8 mouse cellular contexts compared by ENCODE assay signal in the genomic region with DNA sequence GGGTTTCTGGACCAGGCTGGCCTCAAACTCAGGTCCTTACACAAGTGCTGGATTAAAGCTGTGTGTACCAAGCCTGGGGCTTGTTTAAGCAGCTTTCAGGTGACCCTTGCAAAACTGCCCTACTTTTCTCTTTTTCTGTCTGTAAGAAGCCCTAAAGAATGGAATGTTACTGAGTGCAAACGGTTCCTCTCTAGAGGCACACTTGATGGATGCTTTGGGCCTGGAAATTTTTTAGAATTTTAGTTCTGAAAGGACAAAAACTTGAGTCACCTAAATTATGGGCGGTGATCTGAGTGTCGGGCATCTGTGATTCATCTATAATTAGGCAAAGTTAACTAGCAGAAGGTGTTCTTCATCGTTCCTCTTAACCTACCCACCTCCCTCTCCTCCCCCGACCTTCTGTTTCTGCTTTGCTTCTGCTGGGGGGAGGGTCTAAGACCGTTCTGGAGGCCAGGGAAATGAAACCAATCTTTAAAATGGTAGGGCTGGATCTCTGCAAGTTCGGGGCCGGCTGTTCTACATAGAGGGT. TPM values are rescaled to one million over a fixed set of nuclear protein-coding genes. Genes with fewer than 3 reads are reported as not detected.
A peak's percentile ranks its signal among the peaks of the same experiment; 100 is the strongest.
DNase-seq lines count a peak whose midpoint lies in the region; ATAC-seq and TF ChIP-seq lines count a peak whose summit lies in the region.

No protein-coding gene starts in this region.

- no peaks in the 10 kb centered on the region for H3K27me3 ChIP-seq in kidney, embryonic 16.5 days (ENCODE audit: insufficient read depth, low read length)
- H3K27me3 ChIP-seq in E14TG2a.4 (ENCODE audit: insufficient read depth, low read length) (no peaks in the 10 kb centered on the region), myocyte (ENCODE audit: control insufficient read depth, insufficient read depth, insufficient read length) (no peaks in the 10 kb centered on the region)
- no peaks in the 10 kb centered on the region for H3K27me3 ChIP-seq in hindbrain, postnatal 0 days (ENCODE audit: insufficient read depth, low read length)

- H3K9ac ChIP-seq in kidney, embryonic 16.5 days (replicated peaks; ENCODE audit: low read length): peak overlapping the region; percentile 91
- peak overlapping the region; percentile 47 for H3K9ac ChIP-seq in hindbrain, postnatal 0 days (replicated peaks; ENCODE audit: low read length)

- H3K4me3 ChIP-seq in kidney, embryonic 16.5 days (ENCODE audit: low read length): no peak overlapping the region
- H3K4me3 ChIP-seq in E14TG2a.4 (replicated peaks; ENCODE audit: low read length) (peak overlapping the region; percentile 92), myocyte (peak overlapping the region; percentile 100)
- no peak overlapping the region for H3K4me3 ChIP-seq in hindbrain, postnatal 0 days (ENCODE audit: low read length)

- TF ChIP-seq CTCF in E14TG2a.4 (conservative IDR thresholded peaks at IDR 0.05; ENCODE audit: low read length): no peak
- no peak for TF ChIP-seq CTCF in hindbrain, postnatal 0 days (IDR thresholded peaks at IDR 0.05; ENCODE audit: low read depth)

- H3K4me1 ChIP-seq in kidney, embryonic 16.5 days (ENCODE audit: insufficient read depth, low read length): peaks cover 51% of the 10 kb centered on the region
- H3K4me1 ChIP-seq in E14TG2a.4 (replicated peaks; ENCODE audit: low read depth, low read length): peaks cover 52% of the 10 kb centered on the region
- peaks cover 15% of the 10 kb centered on the region for H3K4me1 ChIP-seq in hindbrain, postnatal 0 days (ENCODE audit: insufficient read depth, low read length)

- peak overlapping the region; percentile 71 for H3ac ChIP-seq in myocyte (ENCODE audit: control insufficient read depth, insufficient read length)

- no peaks in the 10 kb centered on the region for H3K9me3 ChIP-seq in kidney, embryonic 16.5 days (ENCODE audit: low read length)
- no peaks in the 10 kb centered on the region for H3K9me3 ChIP-seq in E14TG2a.4 (ENCODE audit: low read length)
- H3K9me3 ChIP-seq in hindbrain, postnatal 0 days (ENCODE audit: low read length): no peaks in the 10 kb centered on the region

- TF ChIP-seq POLR2A in myocyte (IDR thresholded peaks at IDR 0.05; ENCODE audit: insufficient read length, low read depth): no peak

- H3K79me2 ChIP-seq in myocyte (ENCODE audit: control insufficient read depth, insufficient read depth): peaks cover 39% of the 10 kb centered on the region

- WGBS in kidney, embryonic 16.5 days: 29% methylated on average over 8 of the region's 8 CpGs
- WGBS in hindbrain, postnatal 0 days: 36% methylated on average over 8 of the region's 8 CpGs

- H3K27ac ChIP-seq in kidney, embryonic 16.5 days (ENCODE audit: low read length): peak overlapping the region; percentile 100
- peak overlapping the region; percentile 100 for H3K27ac ChIP-seq in hindbrain, postnatal 0 days

- peak overlapping the region; percentile 91; the same call in 1 of the 2 replicates for H3K4me2 ChIP-seq in kidney, embryonic 16.5 days (replicated peaks; ENCODE audit: low read depth, low read length)
- H3K4me2 ChIP-seq in hindbrain, postnatal 0 days (ENCODE audit: low read depth, low read length): peak overlapping the region; percentile 98; the same call in 1 of the 2 replicates
- peak overlapping the region; percentile 90 for H3K4me2 ChIP-seq in myocyte (ENCODE audit: low read depth)

- no peak for DNase-seq in kidney, postnatal 14 days
- peak; percentile 44 for DNase-seq in embryo, embryonic 11 days
- DNase-seq in hindbrain, postnatal 0 days (ENCODE audit: low spot score): no peak
- DNase-seq in gastrocnemius, adult 8-10 months (ENCODE audit: low spot score in 2 of 2): no peak
- no peak for DNase-seq in lung, postnatal 4 days

- ATAC-seq in kidney, embryonic 16.5 days (ENCODE audit: low FRiP score, low TSS enrichment): no peak
- ATAC-seq in hindbrain, postnatal 0 days: no peak

- 0 out of 2 replicates have a peak, but pooled peaks cover 3% of the 10 kb centered on the region for H3K36me3 ChIP-seq in kidney, embryonic 16.5 days (ENCODE audit: insufficient read depth, low read length)
- peaks cover 20% of the 10 kb centered on the region for H3K36me3 ChIP-seq in E14TG2a.4 (ENCODE audit: insufficient read depth, low read length)
- no peaks in the 10 kb centered on the region for H3K36me3 ChIP-seq in hindbrain, postnatal 0 days (ENCODE audit: insufficient read depth, low read length)
- H3K36me3 ChIP-seq in myocyte (ENCODE audit: control insufficient read depth, insufficient read depth): peaks cover 7% of the 10 kb centered on the region

TF ChIP-seq in myocyte, 11 proteins besides CTCF, POLR2A, EP300 and RAD21:
- TF ChIP-seq MYOD1 (IDR thresholded peaks at IDR 0.05; ENCODE audit: control insufficient read depth in 1 of 3, insufficient read length in 2 of 3, low read depth in 2 of 3): no peak
- no peak for TF ChIP-seq POLR2AphosphoS2 (IDR thresholded peaks at IDR 0.05; ENCODE audit: insufficient read length, low read depth)

RNA-seq across cellular contexts. Expression of a gene that starts 33.2 kb away (rescaled TPM):
- 82.9 and 85.3 TPM in 2 replicates for polyA plus RNA-seq in kidney, embryonic 16.5 days (2015; fragmentation: Nextera tagmentation; extraction: Ambion mirVana)
- total RNA-seq in hindbrain, postnatal 0 days (2014; rRNA removed): 84.1 and 96.6 TPM in 2 replicates
- 73.3 and 76.2 TPM in 2 replicates for polyA plus RNA-seq in hindbrain, postnatal 0 days (2015; fragmentation: Nextera tagmentation; extraction: Ambion mirVana)
- polyA plus RNA-seq in myocyte (2012; fragmentation: generic; extraction: Trizol): 73.5 TPM
- total RNA-seq in gastrocnemius, adult 8-10 months (2022): 10 to 100 TPM; 71.4 to 91.0 (median 82.6) TPM

Comparison
In these comparisons a context has a peak if more than half of its experiments do, and no peak if none do; other contexts are left out.
1. H3K4me3 ChIP-seq: peak in E14TG2a.4 (single experiment) and myocyte (single experiment); none in kidney, embryonic 16.5 days (single experiment) and hindbrain, postnatal 0 days (single experiment).
2. Peak in every context shown above with its lines, with median percentiles within 50 percentile points of each other: H3K4me2 ChIP-seq.